Mouse (Mus musculus) heart, adult 18-20 months (tissue): Measurements from ENCODE around the gene Fam208b. TPM values are rescaled to one million over a fixed set of nuclear protein-coding genes. Genes with fewer than 3 reads are reported as not detected.
"Not testable (repeated sequence)": the region's sequence is repeated elsewhere in the genome, so short reads cannot be mapped to it uniquely, and the experiment has no call there.

Experiments
- DNase-seq, 2 experiments: peaks; one replicate each; pipeline ENCODE4 v3.0.0; 2021 to 2022; ENCODE audit warnings: mixed read lengths in 1 of 2
- total RNA-seq, 2 experiments: library from RNA; stranded (reverse); gene quantifications; 2 replicates each; pipeline ENCODE4 v1.2.3; 2021

The Fam208b gene
- total RNA-seq, 2 experiments from 2014 or later: 10.7 to 11.6 TPM

DNA sequence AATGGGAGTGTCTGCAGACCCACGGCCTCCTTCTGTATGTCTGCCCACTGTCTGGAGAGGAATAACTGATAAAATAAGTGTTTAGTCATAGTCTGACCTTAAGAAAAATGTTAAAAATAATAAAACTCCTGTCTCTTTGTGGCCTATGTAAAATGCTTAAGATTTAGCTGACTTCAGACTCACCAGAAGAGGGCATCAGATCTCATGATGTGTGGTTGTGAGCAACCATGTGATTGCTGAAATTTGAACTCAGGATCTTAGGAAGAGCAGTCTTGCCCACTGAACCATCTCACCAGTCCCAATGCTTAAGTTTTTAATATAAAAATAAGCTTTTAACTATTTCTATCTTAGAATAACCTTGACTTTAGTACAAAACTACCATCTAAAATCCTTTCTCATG is 47.8 kb downstream of the Fam208b start:
- DNase-seq: no peak

DNA sequence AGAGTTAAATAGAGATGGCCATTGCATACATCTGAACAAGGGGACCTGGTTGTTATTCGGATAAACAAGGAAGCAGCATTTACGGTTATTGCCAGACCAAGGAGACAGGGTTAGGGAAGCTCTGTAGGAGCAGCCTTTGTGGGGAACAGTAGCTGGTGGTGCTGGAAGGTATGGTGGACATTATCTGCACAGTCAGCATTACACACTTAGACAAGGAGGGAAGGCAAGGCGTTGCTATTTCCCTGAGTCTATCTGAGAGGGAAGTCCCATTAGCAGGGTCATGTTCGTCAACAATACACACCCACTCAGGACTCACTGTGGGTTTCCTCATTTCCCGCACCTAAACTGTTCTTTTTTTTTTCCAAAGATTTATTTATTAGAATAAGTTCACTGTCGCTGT is 63.1 kb downstream of the Fam208b start:
- no peak for DNase-seq

DNA sequence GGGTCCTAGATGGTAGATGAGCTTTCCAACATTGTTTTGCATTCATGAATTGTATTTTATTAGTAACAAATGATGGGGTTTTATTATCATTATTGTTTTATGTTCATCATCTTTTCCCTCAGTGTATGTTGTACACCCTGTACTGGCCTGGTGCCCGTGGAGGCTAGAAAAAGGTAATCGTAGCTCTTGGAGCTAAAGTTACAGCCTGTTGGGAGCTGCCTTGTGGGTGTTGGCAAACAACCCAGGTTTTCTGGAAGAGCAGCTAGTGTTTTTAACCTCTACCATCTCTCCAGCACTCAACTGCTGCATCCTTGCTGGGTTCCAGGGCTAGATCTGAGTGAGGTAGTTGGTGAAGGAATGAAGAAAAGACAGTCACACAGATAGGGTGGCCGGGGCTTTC is 63.5 kb downstream of the Fam208b start:
- peak; percentile 58 to 62 for DNase-seq

DNA sequence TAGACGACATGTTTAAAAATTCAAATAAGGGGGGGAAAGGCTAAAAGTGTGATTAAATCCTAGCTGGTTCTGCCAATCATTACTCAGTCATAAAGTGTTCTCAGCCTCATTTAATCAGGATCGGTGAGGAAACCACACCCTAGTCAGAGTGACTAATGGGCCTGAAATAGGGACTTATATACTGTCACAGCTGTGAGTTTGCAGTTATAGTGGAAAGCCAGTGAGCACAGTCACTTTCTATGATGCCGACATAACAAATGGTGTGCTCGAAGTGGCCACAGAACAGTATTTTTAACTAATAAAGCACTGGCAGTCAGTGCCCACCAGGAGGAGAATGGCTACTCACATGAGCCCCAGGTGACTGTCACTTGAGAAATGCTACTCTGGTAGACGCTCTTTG is 66.0 kb downstream of the Fam208b start:
- peak in 1 of 2 experiments; percentile 27 for DNase-seq

DNA sequence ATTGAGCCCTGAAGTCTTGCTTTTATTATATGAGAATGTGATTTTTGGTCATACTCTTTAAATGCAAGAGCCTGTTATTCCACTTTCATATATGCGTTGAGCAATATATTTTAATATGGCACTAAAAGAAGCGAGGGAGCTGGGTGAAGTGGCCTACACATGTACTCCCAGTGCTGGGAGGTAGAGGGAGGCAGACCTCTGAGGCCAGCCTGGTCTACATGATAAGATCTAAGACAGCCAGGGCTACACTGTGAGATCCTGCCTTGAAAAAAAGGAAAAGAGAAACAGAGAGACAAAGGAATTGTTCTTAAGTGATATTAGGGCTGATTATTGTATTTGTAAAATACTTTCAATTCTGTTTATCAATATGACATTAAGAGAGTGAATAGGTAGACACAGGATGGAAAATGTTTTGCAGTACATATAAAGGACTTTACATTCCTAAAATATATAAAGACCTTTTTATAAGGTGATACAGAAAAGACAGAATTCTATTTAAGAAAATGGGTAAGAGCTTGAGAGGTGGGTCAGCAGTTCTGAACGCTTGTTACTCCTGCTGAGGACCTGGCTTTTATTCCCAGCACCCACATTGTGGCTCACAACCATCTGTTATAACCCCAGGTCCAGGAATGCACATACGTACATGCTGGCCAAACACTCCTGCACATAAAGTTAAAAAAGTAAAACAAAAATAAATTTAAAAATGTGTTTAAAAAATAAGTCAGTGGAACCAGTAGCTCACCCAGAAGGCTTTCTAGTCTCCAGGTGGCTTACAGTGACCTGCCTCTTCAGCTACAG is 66.6 kb downstream of the Fam208b start:
- no peak for DNase-seq

DNA sequence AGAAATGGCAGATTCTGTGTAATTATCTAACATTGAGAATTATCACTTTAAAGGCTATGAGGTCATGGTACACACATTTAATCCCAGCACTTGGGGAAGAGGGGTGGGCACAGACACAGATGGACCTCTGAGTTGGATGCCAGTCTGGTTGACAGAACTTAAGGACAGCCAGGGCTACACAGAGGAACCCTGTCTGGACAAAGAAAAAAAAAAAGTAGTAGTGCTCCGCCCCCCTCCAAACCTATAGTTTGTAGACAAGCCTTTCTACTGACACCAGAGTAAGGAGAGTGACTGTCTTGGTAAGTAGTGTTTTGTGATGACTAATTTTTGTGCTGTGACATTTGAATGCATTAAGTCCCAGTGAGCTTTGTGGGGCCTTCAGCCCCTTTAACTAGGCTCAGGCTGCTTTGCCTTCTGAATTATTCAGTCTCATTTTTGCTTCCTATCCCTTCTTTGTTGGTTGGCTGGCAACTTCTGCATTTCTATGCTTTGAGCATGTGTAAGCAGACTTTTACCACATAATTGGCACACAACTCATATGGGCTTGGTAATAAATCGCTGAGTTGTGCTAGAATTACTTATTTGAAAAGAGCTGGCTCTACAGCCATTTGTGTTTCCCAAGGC is 69.6 kb downstream of the Fam208b start:
- DNase-seq: peak in 1 of 2 experiments; percentile 46

DNA sequence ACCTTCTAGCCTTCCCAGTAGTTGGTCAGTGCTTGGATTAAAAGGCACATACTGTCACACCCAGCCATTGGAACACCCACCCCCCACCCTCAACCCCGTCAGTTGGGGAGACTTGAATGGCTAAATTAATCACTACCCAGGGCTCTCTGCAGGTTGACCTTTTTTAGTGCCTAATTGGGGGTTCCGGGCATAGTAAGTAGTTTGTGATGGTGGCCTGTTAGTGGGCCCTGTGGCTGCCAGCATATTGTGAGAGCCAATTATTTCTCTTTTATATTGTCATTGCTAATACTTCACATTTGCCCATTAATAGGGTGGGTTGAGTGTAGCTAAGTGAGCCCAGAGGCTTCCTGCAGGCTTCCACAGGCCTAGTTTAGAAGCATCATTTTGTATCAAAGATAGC is 70.7 kb downstream of the Fam208b start:
- DNase-seq: no peak

DNA sequence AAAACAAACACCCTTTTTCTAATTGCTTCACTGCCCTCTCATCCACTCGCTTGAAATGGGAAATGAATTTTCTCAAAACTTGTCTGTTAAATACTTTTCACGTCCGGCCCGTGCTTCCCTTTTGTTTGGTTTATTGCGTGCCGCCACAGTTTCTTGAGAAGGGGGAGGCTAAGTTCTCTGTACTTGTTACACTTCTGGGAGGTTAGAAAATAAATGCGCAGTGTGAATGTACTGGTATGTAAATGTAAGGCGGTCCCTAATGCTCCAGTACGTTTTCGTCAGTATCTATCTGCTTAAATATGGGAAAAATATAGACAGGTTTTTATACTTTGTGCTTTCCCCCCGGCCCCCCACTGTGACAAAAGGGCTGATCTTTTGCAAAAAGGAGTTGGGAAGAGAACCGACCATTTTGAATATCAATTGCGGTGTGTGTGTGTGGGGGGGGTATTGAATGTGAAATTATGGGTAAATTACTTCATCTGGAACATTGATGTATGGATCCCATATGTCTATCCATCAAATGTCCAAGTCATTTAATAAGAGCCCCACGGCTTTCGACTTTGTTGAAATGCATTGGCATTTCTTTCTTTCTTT is 71.8 kb downstream of the Fam208b start:
- peak in 1 of 2 experiments; percentile 34 for DNase-seq

DNA sequence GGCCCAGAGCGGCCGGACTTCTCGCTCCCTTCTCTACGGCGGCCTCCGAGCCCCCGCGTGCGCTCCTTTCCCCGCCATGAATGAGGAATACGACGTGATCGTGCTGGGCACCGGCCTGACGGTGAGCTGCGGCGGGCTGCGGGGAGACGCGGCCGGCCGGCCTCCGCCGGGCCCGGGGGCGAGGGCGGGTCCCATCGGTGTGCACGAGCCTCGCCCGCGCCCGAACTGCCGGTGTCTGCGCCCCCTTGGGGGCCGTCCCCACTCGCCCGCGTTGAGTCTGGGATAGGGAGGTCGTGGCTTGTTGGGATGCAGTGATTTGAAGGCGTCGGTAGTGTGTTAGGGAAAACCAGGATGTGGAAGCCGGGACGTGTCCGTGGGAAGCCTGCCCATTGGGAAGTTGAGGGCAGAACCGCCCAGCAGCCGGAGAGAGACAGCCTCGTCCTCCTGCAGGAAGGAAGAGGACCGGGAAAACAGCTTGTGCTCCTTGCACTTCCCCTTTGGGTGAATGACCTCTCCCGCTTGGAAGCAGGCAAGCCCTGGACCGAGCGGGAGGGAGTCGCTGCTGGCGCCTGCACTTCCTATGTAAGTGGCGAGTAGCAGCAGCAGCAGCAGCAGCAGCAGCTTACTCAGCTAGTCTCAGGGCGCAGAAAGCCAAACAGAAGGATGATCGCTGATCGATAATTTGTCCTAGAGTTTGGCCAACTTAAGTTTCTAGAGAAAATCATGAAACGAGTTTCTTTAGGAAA is 72.5 kb downstream of the Fam208b start:
- peak; percentile 88 to 94 for DNase-seq

DNA sequence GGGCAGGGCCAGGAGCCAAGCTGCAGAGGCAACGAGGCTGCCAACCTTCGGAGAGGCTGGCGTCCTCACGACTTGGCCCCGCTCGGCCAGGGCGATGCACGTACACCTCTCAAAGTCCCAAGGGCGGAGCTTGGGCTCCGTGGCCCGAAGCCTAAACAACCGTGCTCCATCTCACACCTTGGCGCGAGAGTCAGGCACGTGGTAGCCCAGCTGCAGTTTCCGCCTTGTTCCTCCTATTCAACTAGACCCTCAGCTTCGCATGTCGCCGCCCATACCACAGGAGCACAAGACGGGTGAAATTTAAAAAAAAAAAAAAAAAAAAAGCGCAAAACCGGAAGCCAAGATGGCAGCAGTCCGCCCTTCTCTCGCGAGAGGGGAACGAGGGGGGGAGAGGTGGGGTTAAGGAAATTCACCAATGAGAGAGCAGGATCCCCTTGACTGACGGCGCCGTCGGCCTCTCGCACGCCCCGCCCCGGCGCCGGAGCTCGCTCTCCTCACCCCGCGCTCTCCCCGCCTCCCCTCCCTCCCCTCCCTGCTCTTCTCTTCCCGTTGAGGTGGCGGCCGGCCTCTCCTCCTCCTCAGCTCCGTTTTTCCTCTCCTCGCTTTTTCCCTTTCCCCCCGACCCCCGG is 73.2 kb downstream of the Fam208b start, which contains the start of gene Gdi2:
Gdi2 (plus strand) TSS at position 470 of the 629 bp plus-strand sequence.
- peak; percentile 97 for DNase-seq

DNA sequence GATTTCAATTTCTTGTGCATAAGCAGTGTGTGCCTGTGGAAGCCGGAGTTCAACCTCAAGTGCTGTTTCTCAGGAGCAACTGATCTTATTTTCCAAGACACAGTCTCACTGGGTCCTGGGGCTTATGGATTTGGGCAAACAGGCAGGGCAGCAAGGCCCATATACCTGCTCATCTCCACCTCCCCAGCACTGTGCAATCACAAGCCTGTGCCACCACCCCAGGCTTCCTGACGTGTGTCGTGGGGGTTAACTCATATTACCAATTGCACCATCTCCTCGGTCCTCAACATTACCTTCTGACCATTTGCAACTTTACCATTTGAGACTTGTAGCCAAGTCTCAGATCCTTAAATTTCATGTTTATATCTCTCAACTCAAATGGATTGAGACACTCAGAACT is 76.8 kb downstream of the Fam208b start:
- no peak for DNase-seq

DNA sequence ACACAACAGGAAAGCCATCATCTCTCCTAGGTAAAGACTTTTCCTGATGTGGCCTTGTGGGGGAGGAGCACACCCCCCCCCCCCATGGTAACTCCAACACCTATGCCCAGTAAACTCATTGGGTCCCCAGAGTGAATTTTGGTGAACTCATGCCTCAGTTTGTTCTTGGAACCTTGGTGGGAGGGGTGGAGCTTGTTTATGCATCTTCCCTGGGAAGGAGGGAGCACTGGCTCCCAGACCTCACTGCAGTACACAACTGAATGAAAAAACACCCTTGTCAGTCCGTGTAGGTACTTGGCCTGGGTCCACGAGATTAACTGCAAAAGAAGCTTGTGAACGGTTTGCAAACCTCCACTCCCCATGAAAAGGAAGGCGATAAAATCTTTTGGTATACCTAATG is 78.5 kb downstream of the Fam208b start:
- no peak for DNase-seq

DNA sequence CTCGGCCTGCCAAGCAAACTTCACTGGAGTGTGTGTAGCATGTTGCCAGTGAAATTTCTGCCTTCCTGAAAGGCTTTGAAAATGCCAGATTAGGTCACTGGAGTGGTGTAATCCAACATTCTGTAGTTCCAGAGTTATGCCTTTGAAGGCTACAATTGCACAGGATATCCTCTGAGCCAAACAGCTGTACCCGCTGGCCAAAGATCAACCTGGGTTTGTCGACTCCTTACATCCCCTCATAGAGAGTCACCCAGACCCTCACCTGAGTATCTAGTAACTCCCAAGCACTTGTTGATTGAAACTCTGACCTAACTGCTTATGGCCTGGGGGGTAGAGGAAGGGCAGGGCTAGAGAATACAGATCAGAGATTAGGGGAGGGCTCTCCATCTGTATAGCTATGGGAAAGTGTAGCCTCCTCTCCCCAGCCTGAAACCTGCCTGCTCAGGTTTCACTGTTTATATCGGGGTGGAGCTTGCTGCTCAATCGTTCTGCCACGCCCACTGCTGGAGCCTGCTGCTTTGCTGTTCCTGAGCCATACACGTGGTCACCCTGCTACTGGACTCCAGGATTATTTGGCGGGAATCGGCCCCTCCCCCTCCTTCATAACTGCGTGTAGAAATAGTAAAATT is 79.1 kb downstream of the Fam208b start:
- no peak for DNase-seq

DNA sequence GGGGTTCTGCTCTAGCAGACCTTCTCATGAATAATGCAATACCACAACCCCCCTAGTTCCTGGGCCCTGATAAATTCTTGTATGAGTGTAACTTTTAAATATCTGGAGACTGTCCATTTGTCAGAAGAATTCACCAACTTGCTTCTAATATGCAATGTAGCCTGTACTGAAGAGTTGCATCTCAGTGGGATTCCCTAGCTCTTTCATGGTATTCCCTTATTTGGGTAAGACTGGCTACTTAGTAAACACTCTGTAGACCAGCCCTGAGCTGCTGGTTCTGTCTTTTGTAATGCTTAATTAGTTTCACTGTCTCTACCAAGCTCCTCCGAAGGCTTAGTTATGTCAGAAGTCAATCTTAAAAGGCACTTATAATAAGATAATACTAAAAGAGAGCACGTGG is 79.7 kb downstream of the Fam208b start:
- DNase-seq: not testable (repeated sequence)

DNA sequence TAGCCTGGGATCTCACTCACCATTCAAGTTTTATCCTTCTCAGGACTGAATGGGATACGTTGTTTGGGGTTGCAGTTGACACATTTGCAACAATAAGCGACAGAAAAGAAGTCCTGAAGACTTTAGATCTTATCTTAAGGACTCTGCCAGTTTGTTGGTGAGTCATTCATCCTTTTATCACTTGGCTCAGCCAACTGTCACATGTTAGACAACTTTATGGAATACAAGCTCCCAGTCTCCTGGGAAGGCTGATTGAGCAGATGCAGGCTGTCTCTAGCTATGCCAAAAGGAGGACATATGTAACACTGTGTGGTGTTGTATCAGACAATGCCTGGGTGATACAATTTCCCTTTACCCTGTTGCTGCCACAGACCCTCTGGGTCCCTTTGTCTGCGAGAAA is 80.5 kb downstream of the Fam208b start:
- DNase-seq: no peak

DNA sequence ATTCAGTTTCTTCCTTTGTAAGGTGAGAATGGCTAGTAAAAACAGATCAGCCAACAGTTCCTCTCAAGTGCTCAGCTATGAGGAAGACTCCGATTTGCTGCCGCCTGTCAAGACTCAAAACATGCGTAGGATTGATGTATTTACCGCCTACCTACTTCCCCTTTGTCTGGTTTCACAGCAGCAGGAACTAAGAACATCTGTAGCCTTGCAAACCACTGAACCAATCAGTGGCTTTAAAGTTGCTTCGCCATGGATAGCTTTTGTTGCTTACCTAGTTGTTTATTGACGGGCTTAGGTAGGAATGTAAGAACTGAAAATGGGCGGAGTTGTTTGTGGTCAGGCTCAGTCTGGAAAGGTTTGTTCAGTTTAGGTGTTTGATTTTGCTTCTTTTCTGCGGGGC is 84.6 kb downstream of the Fam208b start:
- DNase-seq: peak in 1 of 2 experiments; percentile 65

DNA sequence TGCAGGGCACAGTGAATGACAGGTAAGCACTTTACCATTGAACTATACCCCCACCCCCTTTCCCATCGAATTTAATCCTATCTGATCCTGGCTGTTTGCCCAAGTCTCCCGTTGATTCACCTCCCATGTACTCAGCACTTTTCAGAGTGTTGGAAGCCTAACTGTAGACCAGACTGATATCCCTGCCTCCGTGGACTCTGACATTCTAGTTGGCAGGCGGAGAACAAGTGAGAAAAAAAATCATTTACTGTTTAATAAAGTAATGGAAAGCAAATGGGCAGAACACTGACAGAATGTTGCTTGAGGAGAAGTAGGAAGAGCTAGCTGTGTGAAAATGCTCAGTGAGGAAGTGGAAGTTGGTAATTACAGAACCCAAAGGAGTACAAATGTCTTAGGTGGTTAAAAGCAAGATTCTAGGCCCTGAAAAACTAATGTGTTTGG is 85.3 kb downstream of the Fam208b start:
- DNase-seq: no peak

DNA sequence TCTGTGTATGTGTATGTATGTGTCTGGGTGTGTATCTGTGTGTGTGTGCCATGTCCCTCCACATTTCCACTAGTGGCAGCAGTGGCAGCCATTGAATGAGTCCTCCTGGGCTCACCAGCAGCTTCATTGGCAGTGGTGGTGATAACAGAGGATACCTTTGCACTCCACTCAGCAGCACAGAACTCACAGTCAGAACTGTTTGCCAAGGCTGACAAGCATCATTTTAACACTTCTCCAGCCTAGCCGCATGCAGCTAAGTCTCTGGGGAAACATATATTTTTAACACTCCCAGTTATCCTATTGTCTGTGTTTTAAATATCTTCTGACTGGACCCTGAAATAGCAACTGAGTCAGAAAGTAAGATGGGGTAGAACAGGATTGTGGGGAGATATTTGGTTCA is 87.0 kb downstream of the Fam208b start:
- DNase-seq: no peak

DNA sequence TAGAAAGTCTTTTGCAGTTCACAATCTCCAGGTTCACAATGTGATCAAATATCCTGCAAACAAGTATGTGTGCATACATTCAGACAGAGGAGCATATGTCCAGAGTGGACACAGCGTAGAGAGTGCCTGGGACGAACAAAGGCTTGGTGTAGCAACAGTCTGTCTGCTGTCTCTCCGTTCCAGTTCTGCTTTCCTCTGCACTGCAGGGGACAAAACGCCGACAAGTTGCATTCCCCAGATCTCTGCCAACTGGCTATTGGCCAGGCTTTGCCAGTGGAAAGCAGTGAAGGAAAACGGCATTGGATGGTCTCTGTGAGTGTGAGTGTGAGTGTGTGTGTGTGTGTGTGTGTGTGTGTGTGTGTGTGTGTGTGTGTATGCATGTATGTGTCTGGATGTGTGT is 87.4 kb downstream of the Fam208b start:
- peak in 1 of 2 experiments; percentile 52 for DNase-seq

DNA sequence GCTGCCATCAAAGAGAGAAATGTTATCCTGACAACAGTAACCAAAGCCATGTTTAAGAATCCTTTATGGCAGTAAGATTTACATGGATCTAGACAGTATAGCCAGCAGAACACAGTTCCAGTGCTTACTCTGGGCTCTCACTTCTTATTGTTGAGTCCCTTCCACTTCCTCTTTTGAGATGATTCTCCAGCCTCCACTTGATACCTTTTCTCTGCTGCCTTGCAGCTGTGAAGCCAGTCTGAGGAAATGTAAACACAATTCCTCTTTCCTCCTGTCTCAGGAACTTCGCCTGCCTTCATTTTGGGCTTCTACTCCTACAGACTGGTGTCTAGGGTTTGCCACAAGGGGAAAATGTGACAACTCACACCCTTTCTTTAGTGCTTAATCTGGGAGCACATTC is 90.9 kb downstream of the Fam208b start:
- not testable (repeated sequence) for DNase-seq

DNA sequence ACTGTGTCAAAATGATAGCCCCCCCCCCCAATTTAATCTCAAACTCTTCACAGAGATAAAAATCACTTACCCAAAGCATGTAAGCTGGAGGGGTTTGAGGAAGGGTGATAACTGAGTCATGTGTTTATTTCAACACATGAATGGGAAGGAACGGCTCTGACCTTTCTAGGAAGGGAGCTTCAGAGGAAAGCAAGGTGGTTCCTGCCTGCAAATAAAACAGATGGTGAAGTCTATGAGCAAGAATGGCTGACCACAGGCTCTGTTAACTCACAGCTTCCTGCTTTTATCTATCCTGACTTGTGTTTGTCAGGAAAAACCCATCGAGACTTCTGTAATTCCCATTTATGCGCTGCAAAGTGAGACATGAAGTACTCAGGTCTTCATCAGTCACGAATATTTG is 91.6 kb downstream of the Fam208b start:
- not testable (repeated sequence) for DNase-seq
